Mouse (Mus musculus) brain, adult 2 months (tissue): ENCODE data around the gene Secisbp2l.

Experiments used
- DNase-seq: peaks from one replicate; pipeline ENCODE4 v3.0.0; 2011; ENCODE audit warnings: low read depth, low spot score

Gene Secisbp2l

GRCm38 (mm10) chr2:125784392-125784791, 1.7 kb upstream of the Secisbp2l start:
- no peak for DNase-seq

GRCm38 (mm10) chr2:125783868-125784267, 1.2 kb upstream of the Secisbp2l start:
- DNase-seq: peak; percentile 60

- peak; percentile 11 for DNase-seq
These were observed 522 bp downstream of the Secisbp2l start for GRCm38 (mm10) chr2:125781978-125782718.

- DNase-seq: no peak
These were observed 1.7 kb downstream of the Secisbp2l start for GRCm38 (mm10) chr2:125781006-125781405.

- peak; percentile 64 for DNase-seq
These were observed 4.3 kb downstream of the Secisbp2l start for GRCm38 (mm10) chr2:125778380-125778779.

GRCm38 (mm10) chr2:125777018-125777417, 5.7 kb downstream of the Secisbp2l start:
- no peak for DNase-seq

GRCm38 (mm10) chr2:125775661-125776060, 7.0 kb downstream of the Secisbp2l start:
- no peak for DNase-seq

GRCm38 (mm10) chr2:125774846-125775245, 7.8 kb downstream of the Secisbp2l start:
- DNase-seq: no peak

- DNase-seq: peak; percentile 58
These were observed 17.6 kb downstream of the Secisbp2l start for GRCm38 (mm10) chr2:125765029-125765428.

- DNase-seq: no peak
These were observed 18.1 kb downstream of the Secisbp2l start for GRCm38 (mm10) chr2:125764531-125764930.

- peak; percentile 31 for DNase-seq
These were observed 33.3 kb downstream of the Secisbp2l start for GRCm38 (mm10) chr2:125749330-125749729.

GRCm38 (mm10) chr2:125739338-125739737, 43.3 kb downstream of the Secisbp2l start:
- DNase-seq: no peak

GRCm38 (mm10) chr2:125738718-125739117, 44.0 kb downstream of the Secisbp2l start:
- DNase-seq: no peak

GRCm38 (mm10) chr2:125736025-125736343, 46.7 kb downstream of the Secisbp2l start:
- DNase-seq: no peak

GRCm38 (mm10) chr2:125735333-125736024, 47.2 kb downstream of the Secisbp2l start:
- DNase-seq: peak; percentile 65

- no peak for DNase-seq
These were observed 47.9 kb downstream of the Secisbp2l start for GRCm38 (mm10) chr2:125734741-125735140.

GRCm38 (mm10) chr2:125731763-125732560, 50.7 kb downstream of the Secisbp2l start:
- peak; percentile 97 for DNase-seq

GRCm38 (mm10) chr2:125724546-125725114, 58.0 kb downstream of the Secisbp2l start:
- peak; percentile 62 for DNase-seq

- peak; percentile 75 for DNase-seq
These were observed 58.6 kb downstream of the Secisbp2l start, which contains the start of gene Shc4 for GRCm38 (mm10) chr2:125724086-125724430. Gene Shc4 (minus strand): TSS chr2:125724148.

GRCm38 (mm10) chr2:125723408-125724085, 59.1 kb downstream of the Secisbp2l start:
- DNase-seq: peak; percentile 79

GRCm38 (mm10) chr2:125723086-125723407, 59.6 kb downstream of the Secisbp2l start:
- no peak for DNase-seq

- no peak for DNase-seq
These were observed 66.1 kb downstream of the Secisbp2l start for GRCm38 (mm10) chr2:125716599-125716998.
